Mouse (Mus musculus) heart, postnatal 25 days (tissue): Measurements from ENCODE around the gene Gna15. TPM values are rescaled to one million over a fixed set of nuclear protein-coding genes. Genes with fewer than 3 reads are reported as not detected.

ENCODE experiments used
- DNase-seq: peaks from one replicate; pipeline ENCODE4 v3.0.0; 2022; ENCODE audit warnings: low spot score
- intact Hi-C: fragments of 180-260 bp; cut with DNase I; formaldehyde crosslinking; loops from one replicate; pipeline ENCODE4 v1.15.1; 2025
- total RNA-seq, 2 experiments: library from RNA; stranded (reverse); gene quantifications; 2 replicates each; pipeline ENCODE4 v1.2.3; 2021

Gene Gna15
- total RNA-seq, 2 experiments from 2014 or later = 0.81 to 1.0 TPM

- intact Hi-C loops = no loop called here
- no peak for DNase-seq
These were observed 25.4 kb downstream of the Gna15 start for GRCm38 (mm10) chr10:81498316-81499249.

GRCm38 (mm10) chr10:81497401-81498270 is 26.4 kb downstream of the Gna15 start:
- intact Hi-C loops = no loop called here
- DNase-seq = no peak

GRCm38 (mm10) chr10:81496969-81497368 is 27.1 kb downstream of the Gna15 start:
- intact Hi-C loops = no loop called here
- no peak for DNase-seq

GRCm38 (mm10) chr10:81496264-81496901 is 27.6 kb downstream of the Gna15 start, which contains the start of gene Ncln:
Gene Ncln (minus strand): TSS chr10:81496392.
- DNase-seq = peak; percentile 96
- intact Hi-C loops = no loop called here

GRCm38 (mm10) chr10:81495616-81496263 is 28.3 kb downstream of the Gna15 start:
- no peak for DNase-seq
- intact Hi-C loops = no loop called here

GRCm38 (mm10) chr10:81495151-81495550 is 28.9 kb downstream of the Gna15 start:
- intact Hi-C loops = no loop called here
- DNase-seq = no peak

- intact Hi-C loops = loop anchor here (5.0 kb wide), 1 partner anchor 597 kb away; no protein-coding TSS in a partner anchor
These were observed 29.6 kb downstream of the Gna15 start for GRCm38 (mm10) chr10:81494260-81495041.

GRCm38 (mm10) chr10:81493601-81494220 is 30.3 kb downstream of the Gna15 start:
- no peak for DNase-seq
- intact Hi-C loops = loop anchor here (5.0 kb wide), 1 partner anchor 596 kb away; no protein-coding TSS in a partner anchor

More at GRCm38 (mm10) chr10:81494260-81495041, 29.6 kb downstream of the Gna15 start:
- DNase-seq = no peak

- no peak for DNase-seq
- intact Hi-C loops = loop anchor here (5.0 kb wide), 1 partner anchor 595 kb away; no protein-coding TSS in a partner anchor
These were observed 31.3 kb downstream of the Gna15 start for GRCm38 (mm10) chr10:81492606-81493240.

- intact Hi-C loops = loop anchor here (5.0 kb wide), 1 partner anchor 594 kb away; no protein-coding TSS in a partner anchor
These were observed 33.0 kb downstream of the Gna15 start for GRCm38 (mm10) chr10:81491018-81491417.

GRCm38 (mm10) chr10:81489941-81490340 is 34.1 kb downstream of the Gna15 start:
- intact Hi-C loops = loop anchor here (5.0 kb wide), 1 partner anchor 593 kb away; no protein-coding TSS in a partner anchor

More at GRCm38 (mm10) chr10:81491018-81491417, 33.0 kb downstream of the Gna15 start:
- no peak for DNase-seq

GRCm38 (mm10) chr10:81488081-81488480 is 35.9 kb downstream of the Gna15 start:
- DNase-seq = no peak
- intact Hi-C loops = no loop called here

More at GRCm38 (mm10) chr10:81489941-81490340, 34.1 kb downstream of the Gna15 start:
- DNase-seq = no peak

- intact Hi-C loops = no loop called here
- no peak for DNase-seq
These were observed 37.5 kb downstream of the Gna15 start for GRCm38 (mm10) chr10:81486496-81486895.

- no peak for DNase-seq
- intact Hi-C loops = no loop called here
These were observed 38.5 kb downstream of the Gna15 start for GRCm38 (mm10) chr10:81485479-81486018.

GRCm38 (mm10) chr10:81485060-81485449 is 39.0 kb downstream of the Gna15 start:
- DNase-seq = no peak
- intact Hi-C loops = no loop called here

GRCm38 (mm10) chr10:81484441-81485059 is 39.5 kb downstream of the Gna15 start:
- DNase-seq = no peak
- intact Hi-C loops = no loop called here

- no peak for DNase-seq
- intact Hi-C loops = no loop called here
These were observed 40.0 kb downstream of the Gna15 start for GRCm38 (mm10) chr10:81483983-81484382.
